Mouse (Mus musculus): Measurements from ENCODE around the gene Ripor2.

DNA sequence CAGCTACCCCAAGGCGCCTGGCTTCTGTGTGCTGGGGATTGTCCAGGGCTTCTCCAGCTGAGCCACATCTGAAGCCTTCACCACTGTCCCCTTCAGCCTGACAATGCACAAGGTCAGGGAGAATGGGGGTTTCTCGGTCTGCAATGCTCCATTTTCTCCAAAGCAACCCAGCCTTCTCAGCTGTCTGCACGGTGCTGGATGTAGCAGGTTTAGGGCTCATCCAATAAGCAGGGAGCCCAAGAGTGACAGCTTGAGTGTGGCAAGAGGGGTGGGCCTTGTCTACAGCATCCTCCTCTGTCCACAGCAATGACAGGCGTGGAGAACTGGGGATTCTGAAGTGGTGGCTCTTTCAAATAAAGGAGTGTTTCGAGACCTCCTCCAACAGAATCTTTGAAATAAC is 23.8 kb downstream of the Ripor2 start:
- TF ChIP-seq POLR2A (IDR thresholded peaks at IDR 0.05; ENCODE audit: borderline replicate concordance, insufficient read depth, low read length) (no peak), CTCF (IDR thresholded peaks at IDR 0.05; ENCODE audit: borderline replicate concordance, insufficient read depth, low read depth, low read length) (no peak)

Data from cerebellum, adult 2 months (tissue).